Mouse (Mus musculus) MEL (cell line): ENCODE data around the gene Dlx4.

Experiments
- CTCF ChIP-seq, 3 experiments: IDR thresholded peaks in 2 of 3; conservative IDR thresholded peaks in 1 of 3; 2 replicates each; pipeline ENCODE4 v1.5.1; 2011 to 2012; ENCODE audit warnings: low read length in 3 of 3, low read depth in 2 of 3, mild to moderate bottlenecking in 2 of 3, improper control_type of control experiment in 1 of 3, inconsistent platforms in 1 of 3, mixed read lengths in 1 of 3, moderate library complexity in 1 of 3; ENCODE audit not compliant: control insufficient read depth in 1 of 3, insufficient read depth in 1 of 3, poor library complexity in 1 of 3, severe bottlenecking in 1 of 3
- GATA1 ChIP-seq: IDR thresholded peaks from 2 replicates; pipeline ENCODE4 v1.6.1; 2011; ENCODE audit warnings: low read depth, low read length, improper control_type of control experiment
- MEF2A ChIP-seq: IDR thresholded peaks from 2 replicates; pipeline ENCODE4 v1.6.1; 2014; ENCODE audit warnings: low read depth, mild to moderate bottlenecking, inconsistent platforms, low read length, improper control_type of control experiment; ENCODE audit not compliant: poor library complexity, insufficient replicate concordance, severe bottlenecking; ENCODE audit errors: extremely low read depth
- POLR2A ChIP-seq, 2 experiments: IDR thresholded peaks; 2 replicates each; pipeline ENCODE4 v1.6.1; 2011 to 2012; ENCODE audit warnings: low read length in 2 of 2, mild to moderate bottlenecking in 2 of 2, control low read depth in 1 of 2, improper control_type of control experiment in 1 of 2, low read depth in 1 of 2, moderate library complexity in 1 of 2; ENCODE audit not compliant: control insufficient read depth in 1 of 2, insufficient read depth in 1 of 2, poor library complexity in 1 of 2
- ZKSCAN1 ChIP-seq: IDR thresholded peaks from 2 replicates; pipeline ENCODE4 v1.6.1; 2012; ENCODE audit warnings: low read depth, mild to moderate bottlenecking, inconsistent platforms, low read length, improper control_type of control experiment, moderate library complexity

DNA sequence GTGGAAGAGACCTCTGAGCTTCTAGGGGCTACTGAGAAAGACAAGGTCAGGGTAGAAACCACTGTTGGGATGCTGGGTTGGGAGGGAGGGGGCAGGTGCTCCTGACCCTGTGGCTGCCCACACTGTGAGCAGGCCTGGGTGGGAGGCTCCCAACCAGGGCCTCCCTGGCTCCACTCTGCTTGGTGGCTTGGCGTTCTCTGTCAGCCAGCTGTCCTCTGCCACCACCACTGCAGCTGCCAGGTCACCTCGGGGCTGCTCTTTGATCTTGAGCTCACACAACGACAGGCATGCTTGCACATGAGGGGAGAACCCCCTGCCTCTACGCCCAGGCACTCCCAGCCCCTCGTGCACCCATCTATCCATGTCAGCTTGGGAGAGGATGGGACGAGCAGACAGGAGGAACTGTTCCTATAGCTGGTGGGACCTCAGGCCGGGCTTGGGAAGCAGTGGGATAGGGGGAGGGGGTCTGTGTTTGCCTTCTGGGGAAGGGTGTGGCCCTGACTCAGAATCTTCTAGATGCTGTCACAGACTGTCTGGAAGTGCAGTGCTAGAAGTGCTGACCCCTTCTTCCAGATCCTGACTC lies 20.6 kb downstream of the Dlx4 start:
- no peak for TF ChIP-seq CTCF (IDR thresholded peaks at IDR 0.05 in 2 of 3, conservative IDR thresholded peaks at IDR 0.05 in 1 of 3; ENCODE audit: control insufficient read depth in 1 of 3, insufficient read depth in 1 of 3, low read depth in 2 of 3, low read length in 3 of 3, poor library complexity in 1 of 3, severe bottlenecking in 1 of 3)
- TF ChIP-seq GATA1 = no peak
- TF ChIP-seq MEF2A = no peak
- TF ChIP-seq POLR2A (IDR thresholded peaks at IDR 0.05; ENCODE audit: control insufficient read depth in 1 of 2, insufficient read depth in 1 of 2, low read depth in 1 of 2, low read length in 2 of 2, poor library complexity in 1 of 2) = no peak
- no peak for TF ChIP-seq ZKSCAN1
